Mouse (Mus musculus) C2C12 (cell line): ENCODE results near the gene Cnn2.

Experiments
- CEBPB ChIP-seq: IDR thresholded peaks from one replicate; pipeline ENCODE4 v1.6.1; 2011; ENCODE audit warnings: low read depth, mild to moderate bottlenecking, control low read depth, moderate library complexity
- CTCF ChIP-seq: IDR thresholded peaks from one replicate; pipeline ENCODE4 v1.5.1; 2011; ENCODE audit not compliant: control insufficient read depth, insufficient read depth, insufficient read length
- MAX ChIP-seq: IDR thresholded peaks from one replicate; pipeline ENCODE4 v1.6.1; 2011; ENCODE audit warnings: mild to moderate bottlenecking, control low read depth

DNA sequence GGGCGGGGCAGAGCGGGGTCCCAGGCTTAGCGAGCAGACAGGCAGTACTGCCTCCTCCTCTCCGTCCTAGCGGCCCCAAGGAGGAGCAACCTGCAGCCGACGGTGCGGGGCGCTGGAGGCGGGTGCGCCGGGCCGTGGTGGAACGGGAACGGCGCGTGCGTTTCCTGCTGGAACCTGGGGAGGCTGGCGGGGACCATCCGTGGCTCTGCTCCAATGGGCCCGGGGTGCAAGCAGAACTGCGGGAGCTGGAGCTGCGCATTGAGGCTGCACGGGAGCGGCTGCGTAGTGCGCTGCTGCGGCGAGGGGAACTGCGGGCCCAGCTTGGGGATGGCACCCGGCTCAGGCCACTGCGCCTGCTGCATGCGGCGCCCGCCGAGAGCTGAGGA is 11.7 kb upstream of the Cnn2 start:
- TF ChIP-seq CEBPB (no peak), CTCF (no peak), MAX (no peak)
